Mouse (Mus musculus): ENCODE results near the gene Ddx5. TPM values are rescaled to one million over a fixed set of nuclear protein-coding genes. Genes with fewer than 3 reads are reported as not detected.

Ddx5 gene
- polyA plus RNA-seq, 1 experiment from 2014 or later, result 504 TPM

- WGBS, result 91% methylated on average over 9 of the region's 9 CpGs
- Histone ChIP-seq H3K9me3 (replicated peaks; ENCODE audit: control insufficient read depth, low read length) (no peaks in the 10 kb centered on the region), H3K4me3 (ENCODE audit: low read depth, low read length) (no peak overlapping the region), H3K9ac (ENCODE audit: low read length) (no peak overlapping the region), H3K27ac (ENCODE audit: low read depth, low read length) (no peak overlapping the region; the same call in 1 of the 2 replicates), H3K36me3 (ENCODE audit: control insufficient read depth, insufficient read depth, low read length) (peaks cover 73% of the 10 kb centered on the region), H3K27me3 (replicated peaks; ENCODE audit: control insufficient read depth, insufficient read depth, low read length) (no peaks in the 10 kb centered on the region), H3K4me2 (ENCODE audit: low read length) (no peak overlapping the region), H3K4me1 (ENCODE audit: control insufficient read depth, insufficient read depth, low read length) (peaks cover 6% of the 10 kb centered on the region)
- no peak for DNase-seq (ENCODE audit: low spot score)
- ATAC-seq, result no peak
Observed at GRCm38 (mm10) chr11:106819595-106819994, 30.6 kb upstream of the Ddx5 start.

- 27% methylated on average over 9 of the region's 9 CpGs for WGBS
- ATAC-seq, result peak; percentile 89
Observed at GRCm38 (mm10) chr11:106818341-106818740, 29.4 kb upstream of the Ddx5 start.

GRCm38 (mm10) chr11:106817808-106818207, 28.8 kb upstream of the Ddx5 start:
- H3K9me3 ChIP-seq (replicated peaks; ENCODE audit: control insufficient read depth, low read length), result no peaks in the 10 kb centered on the region
- ATAC-seq (peak; percentile 70), DNase-seq (ENCODE audit: low spot score) (peak; percentile 67)
- peaks cover 79% of the 10 kb centered on the region for H3K36me3 ChIP-seq (ENCODE audit: control insufficient read depth, insufficient read depth, low read length)
- H3K4me2 ChIP-seq (ENCODE audit: low read length), result peak overlapping the region; percentile 1; the same call in 1 of the 2 replicates
- WGBS, result 43% methylated on average over 6 of the region's 6 CpGs
- H3K4me3 ChIP-seq (ENCODE audit: low read depth, low read length), result no peak overlapping the region
- H3K9ac ChIP-seq (ENCODE audit: low read length), result no peak overlapping the region
- H3K27me3 ChIP-seq (replicated peaks; ENCODE audit: control insufficient read depth, insufficient read depth, low read length), result no peaks in the 10 kb centered on the region
- peaks cover 6% of the 10 kb centered on the region for H3K4me1 ChIP-seq (ENCODE audit: control insufficient read depth, insufficient read depth, low read length)
- peak overlapping the region; percentile 9; the same call in 1 of the 2 replicates for H3K27ac ChIP-seq (ENCODE audit: low read depth, low read length)

More at GRCm38 (mm10) chr11:106818341-106818740, 29.4 kb upstream of the Ddx5 start:
- Histone ChIP-seq H3K9me3 (replicated peaks; ENCODE audit: control insufficient read depth, low read length) (no peaks in the 10 kb centered on the region), H3K4me2 (ENCODE audit: low read length) (peak overlapping the region; percentile 1; the same call in 1 of the 2 replicates), H3K9ac (ENCODE audit: low read length) (no peak overlapping the region), H3K4me1 (ENCODE audit: control insufficient read depth, insufficient read depth, low read length) (peaks cover 6% of the 10 kb centered on the region), H3K27ac (ENCODE audit: low read depth, low read length) (peak overlapping the region; percentile 9; the same call in 1 of the 2 replicates), H3K4me3 (ENCODE audit: low read depth, low read length) (no peak overlapping the region), H3K36me3 (ENCODE audit: control insufficient read depth, insufficient read depth, low read length) (peaks cover 81% of the 10 kb centered on the region), H3K27me3 (replicated peaks; ENCODE audit: control insufficient read depth, insufficient read depth, low read length) (no peaks in the 10 kb centered on the region)
- DNase-seq (ENCODE audit: low spot score), result peak; percentile 87

GRCm38 (mm10) chr11:106817156-106817555, 28.2 kb upstream of the Ddx5 start:
- 78% methylated on average over 3 of the region's 3 CpGs for WGBS
- Histone ChIP-seq H3K36me3 (ENCODE audit: control insufficient read depth, insufficient read depth, low read length) (peaks cover 80% of the 10 kb centered on the region), H3K4me2 (ENCODE audit: low read length) (no peak overlapping the region), H3K9me3 (replicated peaks; ENCODE audit: control insufficient read depth, low read length) (no peaks in the 10 kb centered on the region), H3K9ac (ENCODE audit: low read length) (no peak overlapping the region), H3K4me1 (ENCODE audit: control insufficient read depth, insufficient read depth, low read length) (peaks cover 6% of the 10 kb centered on the region), H3K27ac (ENCODE audit: low read depth, low read length) (peak overlapping the region; percentile 49; the same call in 1 of the 2 replicates), H3K4me3 (ENCODE audit: low read depth, low read length) (no peak overlapping the region), H3K27me3 (replicated peaks; ENCODE audit: control insufficient read depth, insufficient read depth, low read length) (no peaks in the 10 kb centered on the region)
- no peak for DNase-seq (ENCODE audit: low spot score)
- no peak for ATAC-seq

GRCm38 (mm10) chr11:106816316-106816715, 27.3 kb upstream of the Ddx5 start:
- Histone ChIP-seq H3K4me1 (ENCODE audit: control insufficient read depth, insufficient read depth, low read length) (peaks cover 6% of the 10 kb centered on the region), H3K27ac (ENCODE audit: low read depth, low read length) (no peak overlapping the region), H3K36me3 (ENCODE audit: control insufficient read depth, insufficient read depth, low read length) (peaks cover 86% of the 10 kb centered on the region), H3K4me3 (ENCODE audit: low read depth, low read length) (no peak overlapping the region), H3K9ac (ENCODE audit: low read length) (no peak overlapping the region), H3K9me3 (replicated peaks; ENCODE audit: control insufficient read depth, low read length) (no peaks in the 10 kb centered on the region), H3K4me2 (ENCODE audit: low read length) (no peak overlapping the region), H3K27me3 (replicated peaks; ENCODE audit: control insufficient read depth, insufficient read depth, low read length) (no peaks in the 10 kb centered on the region)
- DNase-seq (ENCODE audit: low spot score) (no peak), ATAC-seq (no peak)
- 89% methylated on average over 7 of the region's 7 CpGs for WGBS

- Histone ChIP-seq H3K27ac (ENCODE audit: low read depth, low read length) (no peak overlapping the region), H3K36me3 (ENCODE audit: control insufficient read depth, insufficient read depth, low read length) (peaks cover 86% of the 10 kb centered on the region), H3K4me2 (ENCODE audit: low read length) (no peak overlapping the region), H3K4me1 (ENCODE audit: control insufficient read depth, insufficient read depth, low read length) (peaks cover 6% of the 10 kb centered on the region), H3K4me3 (ENCODE audit: low read depth, low read length) (no peak overlapping the region), H3K9me3 (replicated peaks; ENCODE audit: control insufficient read depth, low read length) (no peaks in the 10 kb centered on the region), H3K9ac (ENCODE audit: low read length) (no peak overlapping the region), H3K27me3 (replicated peaks; ENCODE audit: control insufficient read depth, insufficient read depth, low read length) (no peaks in the 10 kb centered on the region)
- 100% methylated on average over 2 of the region's 2 CpGs for WGBS
- ATAC-seq, result no peak
- DNase-seq (ENCODE audit: low spot score), result no peak
Observed at GRCm38 (mm10) chr11:106815761-106816160, 26.8 kb upstream of the Ddx5 start.

GRCm38 (mm10) chr11:106815331-106815730, 26.3 kb upstream of the Ddx5 start:
- Histone ChIP-seq H3K36me3 (ENCODE audit: control insufficient read depth, insufficient read depth, low read length) (peaks cover 86% of the 10 kb centered on the region), H3K27ac (ENCODE audit: low read depth, low read length) (no peak overlapping the region), H3K27me3 (replicated peaks; ENCODE audit: control insufficient read depth, insufficient read depth, low read length) (no peaks in the 10 kb centered on the region), H3K4me3 (ENCODE audit: low read depth, low read length) (no peak overlapping the region), H3K4me2 (ENCODE audit: low read length) (no peak overlapping the region), H3K9me3 (replicated peaks; ENCODE audit: control insufficient read depth, low read length) (no peaks in the 10 kb centered on the region), H3K9ac (ENCODE audit: low read length) (no peak overlapping the region), H3K4me1 (ENCODE audit: control insufficient read depth, insufficient read depth, low read length) (peaks cover 6% of the 10 kb centered on the region)
- DNase-seq (ENCODE audit: low spot score), result no peak
- no peak for ATAC-seq
- WGBS, result 98% methylated on average over 2 of the region's 2 CpGs

- no peak overlapping the region for H3K27ac ChIP-seq (ENCODE audit: low read depth, low read length)
- H3K9me3 ChIP-seq (replicated peaks; ENCODE audit: control insufficient read depth, low read length), result no peaks in the 10 kb centered on the region
- peaks cover 6% of the 10 kb centered on the region for H3K4me1 ChIP-seq (ENCODE audit: control insufficient read depth, insufficient read depth, low read length)
- ATAC-seq, result no peak
- DNase-seq (ENCODE audit: low spot score), result no peak
- H3K36me3 ChIP-seq (ENCODE audit: control insufficient read depth, insufficient read depth, low read length), result peaks cover 88% of the 10 kb centered on the region
- WGBS, result 89% methylated on average over 14 of the region's 14 CpGs
- no peak overlapping the region for H3K4me3 ChIP-seq (ENCODE audit: low read depth, low read length)
- H3K9ac ChIP-seq (ENCODE audit: low read length), result no peak overlapping the region
- H3K27me3 ChIP-seq (replicated peaks; ENCODE audit: control insufficient read depth, insufficient read depth, low read length), result no peaks in the 10 kb centered on the region
- H3K4me2 ChIP-seq (ENCODE audit: low read length), result no peak overlapping the region
Observed at GRCm38 (mm10) chr11:106814601-106815320, 25.8 kb upstream of the Ddx5 start.

- H3K9me3 ChIP-seq (replicated peaks; ENCODE audit: control insufficient read depth, low read length), result no peaks in the 10 kb centered on the region
- no peak overlapping the region for H3K4me3 ChIP-seq (ENCODE audit: low read depth, low read length)
- no peak for ATAC-seq
- 90% methylated on average over 7 of the region's 7 CpGs for WGBS
- no peak for DNase-seq (ENCODE audit: low spot score)
- H3K27me3 ChIP-seq (replicated peaks; ENCODE audit: control insufficient read depth, insufficient read depth, low read length), result no peaks in the 10 kb centered on the region
- H3K36me3 ChIP-seq (ENCODE audit: control insufficient read depth, insufficient read depth, low read length), result peaks cover 89% of the 10 kb centered on the region
- H3K4me2 ChIP-seq (ENCODE audit: low read length), result no peak overlapping the region
- H3K27ac ChIP-seq (ENCODE audit: low read depth, low read length), result no peak overlapping the region
- H3K4me1 ChIP-seq (ENCODE audit: control insufficient read depth, insufficient read depth, low read length), result 0 out of 2 replicates have a peak, but pooled peaks cover 2% of the 10 kb centered on the region
- no peak overlapping the region for H3K9ac ChIP-seq (ENCODE audit: low read length)
Observed at GRCm38 (mm10) chr11:106812410-106813136, 23.6 kb upstream of the Ddx5 start.

All from forebrain, embryonic 14.5 days (tissue).